Mouse (Mus musculus): ENCODE measurements at regions not wholly inside any gene's neighbourhood (a gene's known extent, or its start where the extent isn't known, plus 50 kb on each side); places are given as distances from the start of the nearest gene placed in this dataset.

DNA sequence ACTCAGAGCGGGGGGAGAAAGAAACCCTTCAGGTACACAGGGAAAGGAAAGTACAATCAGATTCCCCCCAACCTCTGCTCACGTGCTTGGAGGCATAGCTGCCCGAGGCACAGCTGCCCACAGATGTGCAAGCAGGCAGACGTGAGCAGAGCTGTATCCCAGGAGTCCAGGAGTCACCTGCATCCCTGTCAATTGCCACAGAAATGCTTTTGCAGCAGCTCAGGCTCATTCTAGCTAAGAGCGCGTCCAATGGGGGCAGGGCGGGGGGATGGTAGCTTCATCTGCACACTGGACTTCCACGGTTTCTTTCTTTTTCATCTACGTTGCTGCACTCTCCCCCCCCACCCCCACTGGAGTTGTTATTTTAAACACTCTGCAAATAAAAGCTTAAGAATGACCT, 66.0 kb upstream of the Fat4 start:
- TF ChIP-seq CTCF (IDR thresholded peaks at IDR 0.05; ENCODE audit: low read depth) (no peak), EP300 (IDR thresholded peaks at IDR 0.05; ENCODE audit: low read depth) (no peak)

Data from liver, embryonic 14.5 days (tissue).